Mouse (Mus musculus): ENCODE measurements around the gene Bcl10.

DNA sequence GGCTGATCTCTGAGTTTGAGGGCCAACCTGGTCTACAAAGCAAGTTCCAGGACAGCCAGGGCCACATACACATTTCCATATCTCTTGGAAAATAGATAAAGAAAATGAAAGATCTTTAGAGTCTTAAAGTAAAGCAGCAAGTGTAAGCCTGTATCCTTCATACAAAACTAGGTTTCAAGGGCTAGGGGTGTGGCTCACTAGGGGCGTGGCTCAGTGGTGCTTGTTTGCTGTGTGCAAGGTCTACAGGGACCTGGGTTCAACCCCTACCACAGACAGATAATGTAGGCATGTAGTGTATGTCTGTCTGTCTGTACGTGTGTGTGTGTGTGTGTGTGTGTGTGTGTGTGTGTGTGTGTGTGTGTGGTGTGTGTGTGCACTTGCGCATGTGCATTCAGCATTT is 23.3 kb downstream of the Bcl10 start:
- TF ChIP-seq POLR2A (IDR thresholded peaks at IDR 0.05; ENCODE audit: borderline replicate concordance, low read depth, low read length) (no peak), CTCF (IDR thresholded peaks at IDR 0.05; ENCODE audit: low read depth, low read length) (no peak)

Data from bone marrow macrophage, adult 2 months (primary cell).